Mouse (Mus musculus): ENCODE results near the gene Cluh.

Gene Cluh

DNA sequence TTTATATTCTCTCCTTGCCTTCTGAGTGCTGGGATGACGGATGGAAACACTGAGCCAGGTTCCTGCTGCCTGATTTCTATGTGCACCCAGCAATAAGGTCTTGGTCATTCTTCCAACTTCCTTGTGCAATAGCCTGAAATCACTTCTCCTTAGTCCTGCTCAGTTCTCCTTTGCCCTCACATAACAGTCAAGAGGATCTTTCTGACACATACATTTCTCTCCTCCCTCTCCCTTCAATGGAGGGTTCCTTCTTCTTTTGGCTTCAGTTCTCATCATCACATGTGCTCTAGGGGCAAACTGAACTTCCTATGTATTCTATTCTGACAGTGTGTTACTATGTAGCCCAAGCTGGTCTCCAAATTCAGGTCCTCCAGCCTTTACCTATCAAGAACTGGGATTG is 1.3 kb upstream of the Cluh start:
- in situ Hi-C loops (cut with MboI), result no loop called here

GRCm38 (mm10) chr11:74648676-74649075 is 619 bp upstream of the Cluh start:
- in situ Hi-C loops (cut with MboI), result no loop called here

GRCm38 (mm10) chr11:74649647-74650551 is 604 bp downstream of the Cluh start:
- in situ Hi-C loops (cut with MboI), result no loop called here

DNA sequence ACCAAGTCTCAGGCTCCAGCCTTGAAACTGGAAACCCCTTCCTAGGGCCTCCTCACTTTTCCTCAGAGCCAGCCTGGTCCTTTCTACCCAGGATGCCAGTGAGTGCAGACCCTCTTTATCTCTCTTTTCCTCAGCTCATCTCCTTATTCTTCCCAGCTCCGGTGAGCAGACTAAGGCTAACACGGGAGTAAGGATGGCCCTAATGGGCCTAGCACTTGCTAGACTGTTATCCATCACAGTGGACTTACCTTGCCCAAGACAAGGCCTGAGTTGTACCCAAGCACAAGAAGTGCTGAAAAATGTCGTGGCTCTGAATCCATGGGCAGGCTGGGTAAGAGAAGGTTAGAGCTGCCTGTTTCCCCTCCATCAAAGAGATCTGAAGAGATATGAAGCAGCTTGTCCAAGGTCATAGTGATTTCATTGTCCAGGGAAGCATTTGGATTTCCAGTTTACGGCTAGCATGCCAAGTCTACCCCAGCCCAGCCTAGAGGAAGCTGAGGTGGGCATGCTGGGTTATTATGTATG is 1.3 kb downstream of the Cluh start:
- in situ Hi-C loops (cut with MboI), result no loop called here

DNA sequence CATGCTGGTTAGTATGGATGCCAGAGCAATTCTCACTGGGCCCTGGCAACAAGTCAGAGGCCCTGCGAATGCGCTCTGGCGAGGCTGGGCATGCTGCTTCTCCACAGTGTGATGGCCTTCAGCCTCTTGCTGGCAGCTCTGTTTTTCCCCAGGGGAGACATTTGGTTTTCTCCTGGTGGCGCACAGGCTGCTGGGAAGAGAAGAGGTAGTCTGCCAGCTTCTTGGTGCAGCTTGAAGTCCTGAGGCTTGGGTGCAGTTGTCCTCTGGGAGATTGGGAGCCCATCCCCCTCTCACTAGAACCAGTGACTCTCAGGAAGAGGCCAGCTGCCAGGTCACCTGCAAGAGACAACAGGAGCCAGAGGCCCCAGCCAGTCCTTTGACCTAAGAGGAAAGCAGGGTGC is 3.5 kb downstream of the Cluh start:
- in situ Hi-C loops (cut with MboI), result no loop called here

GRCm38 (mm10) chr11:74653385-74653784 is 4.1 kb downstream of the Cluh start:
- in situ Hi-C loops (cut with MboI), result no loop called here

- in situ Hi-C loops (cut with MboI), result no loop called here
Observed at GRCm38 (mm10) chr11:74655941-74656340, 6.6 kb downstream of the Cluh start.

GRCm38 (mm10) chr11:74660336-74660735 is 11.0 kb downstream of the Cluh start:
- in situ Hi-C loops (cut with MboI), result no loop called here

DNA sequence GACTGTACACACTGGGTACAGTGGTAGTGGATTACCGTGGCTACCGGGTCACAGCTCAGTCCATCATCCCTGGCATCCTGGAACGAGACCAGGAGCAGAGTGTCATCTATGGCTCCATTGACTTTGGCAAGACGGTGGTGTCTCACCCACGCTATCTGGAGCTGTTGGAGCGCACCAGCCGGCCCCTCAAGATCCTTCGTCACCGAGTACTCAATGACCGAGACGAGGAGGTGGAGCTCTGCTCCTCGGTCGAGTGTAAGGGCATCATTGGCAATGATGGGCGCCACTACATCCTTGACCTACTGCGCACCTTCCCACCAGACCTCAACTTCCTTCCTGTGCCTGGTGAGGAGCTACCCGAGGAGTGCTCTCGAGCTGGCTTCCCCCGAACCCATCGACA is 12.3 kb downstream of the Cluh start:
- in situ Hi-C loops (cut with MboI), result no loop called here

DNA sequence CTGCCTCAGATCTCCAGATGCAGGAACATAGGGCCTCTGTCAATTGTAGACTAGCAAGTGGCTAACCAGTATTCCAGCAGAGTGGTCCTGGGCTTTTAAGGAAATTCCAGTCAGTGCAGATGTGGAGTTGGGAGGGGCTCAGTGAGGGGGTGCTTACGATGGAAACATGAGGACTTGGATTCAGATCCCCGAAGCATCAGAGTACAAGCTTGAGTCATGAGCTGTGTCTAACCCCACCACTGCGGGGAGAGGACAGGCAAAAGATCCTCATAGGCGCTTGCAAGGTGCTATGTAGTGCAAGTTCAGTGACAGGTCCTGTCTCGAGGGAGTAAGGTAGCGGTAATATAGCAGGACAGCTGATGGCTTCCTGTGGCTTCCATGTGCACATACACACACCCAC is 12.9 kb downstream of the Cluh start:
- in situ Hi-C loops (cut with MboI), result no loop called here

- in situ Hi-C loops (cut with MboI), result no loop called here
Observed at GRCm38 (mm10) chr11:74664279-74664678, 15.0 kb downstream of the Cluh start.

DNA sequence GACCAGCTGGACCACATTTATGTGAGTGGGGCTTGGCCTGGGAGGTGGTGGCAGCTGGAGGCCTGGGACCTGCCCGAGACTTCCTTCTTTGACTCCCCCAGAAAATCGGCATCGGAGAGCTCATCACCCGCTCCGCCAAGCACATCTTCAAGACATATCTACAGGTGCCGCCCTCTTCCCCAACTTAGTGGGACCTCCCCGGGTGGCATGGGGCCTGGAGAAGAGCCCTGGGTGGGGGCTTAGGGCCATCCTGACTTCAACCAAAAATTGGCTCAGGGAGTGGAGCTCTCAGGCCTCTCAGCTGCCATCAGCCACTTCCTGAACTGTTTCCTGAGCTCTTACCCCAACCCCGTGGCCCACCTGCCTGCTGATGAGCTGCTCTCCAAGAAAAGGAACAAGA is 15.6 kb downstream of the Cluh start:
- in situ Hi-C loops (cut with MboI), result no loop called here

DNA sequence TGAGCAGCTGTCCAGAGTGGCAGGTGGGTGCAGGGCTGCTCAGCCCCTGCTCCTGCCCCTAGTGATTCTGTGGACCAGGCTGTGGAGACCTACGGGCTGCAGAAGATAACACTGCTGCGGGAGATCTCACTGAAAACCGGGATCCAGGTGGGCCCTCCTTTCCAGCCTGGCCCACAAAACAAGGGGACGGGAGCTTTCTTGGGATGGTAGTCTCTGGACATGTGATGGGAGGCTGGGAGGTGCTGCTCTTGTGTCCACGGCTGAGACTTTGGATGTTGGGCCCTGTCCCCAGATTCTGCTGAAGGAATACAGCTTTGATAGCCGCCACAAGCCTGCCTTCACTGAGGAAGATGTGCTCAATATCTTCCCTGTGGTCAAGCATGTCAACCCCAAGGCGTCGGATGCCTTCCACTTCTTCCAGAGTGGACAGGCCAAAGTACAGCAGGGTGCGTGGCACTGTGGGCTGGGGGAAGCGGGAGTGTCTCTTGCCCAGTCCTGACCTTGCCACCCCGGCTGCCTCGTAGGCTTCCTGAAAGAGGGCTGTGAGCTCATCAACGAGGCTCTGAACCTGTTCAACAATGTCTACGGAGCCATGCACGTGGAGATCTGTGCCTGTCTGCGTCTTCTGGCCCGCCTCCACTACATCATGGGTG is 16.5 kb downstream of the Cluh start:
- in situ Hi-C loops (cut with MboI), result no loop called here

- in situ Hi-C loops (cut with MboI), result no loop called here
Observed at GRCm38 (mm10) chr11:74666284-74666652, 17.0 kb downstream of the Cluh start.

DNA sequence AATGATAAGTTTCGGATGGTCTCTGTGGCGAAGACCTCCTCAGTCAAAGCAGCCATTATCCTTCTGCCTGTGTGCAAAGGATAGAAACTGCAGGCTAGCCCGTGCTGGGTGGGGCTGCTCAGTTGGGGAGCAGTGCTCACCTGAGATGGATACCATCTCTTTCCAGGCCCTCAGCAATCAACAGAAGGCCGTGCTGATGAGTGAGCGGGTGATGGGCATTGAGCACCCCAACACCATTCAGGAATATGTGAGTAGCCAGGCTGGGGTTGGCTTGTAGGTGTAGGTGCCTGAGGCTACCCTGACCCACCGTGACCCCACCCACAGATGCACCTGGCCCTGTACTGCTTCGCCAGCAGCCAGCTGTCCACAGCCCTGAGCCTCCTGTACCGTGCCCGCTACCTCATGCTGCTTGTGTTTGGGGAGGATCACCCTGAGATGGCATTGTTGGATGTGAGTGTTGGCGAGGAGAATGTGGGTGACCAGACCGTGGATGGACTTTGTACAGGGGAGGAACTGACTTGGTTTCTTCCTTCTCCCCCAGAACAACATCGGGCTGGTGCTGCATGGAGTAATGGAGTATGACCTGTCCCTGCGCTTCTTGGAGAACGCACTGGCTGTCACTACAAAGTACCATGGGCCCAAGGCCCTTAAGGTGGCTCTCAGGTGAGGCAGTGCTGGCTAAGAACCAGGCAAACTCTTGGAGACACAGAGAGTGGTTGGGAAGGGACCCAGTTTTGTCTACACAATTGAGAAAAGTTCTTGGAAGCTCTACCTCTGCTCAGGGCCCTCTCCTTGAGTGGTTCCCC is 17.7 kb downstream of the Cluh start:
- in situ Hi-C loops (cut with MboI), result no loop called here

- in situ Hi-C loops (cut with MboI), result no loop called here
Observed at GRCm38 (mm10) chr11:74667582-74668010, 18.3 kb downstream of the Cluh start.

DNA sequence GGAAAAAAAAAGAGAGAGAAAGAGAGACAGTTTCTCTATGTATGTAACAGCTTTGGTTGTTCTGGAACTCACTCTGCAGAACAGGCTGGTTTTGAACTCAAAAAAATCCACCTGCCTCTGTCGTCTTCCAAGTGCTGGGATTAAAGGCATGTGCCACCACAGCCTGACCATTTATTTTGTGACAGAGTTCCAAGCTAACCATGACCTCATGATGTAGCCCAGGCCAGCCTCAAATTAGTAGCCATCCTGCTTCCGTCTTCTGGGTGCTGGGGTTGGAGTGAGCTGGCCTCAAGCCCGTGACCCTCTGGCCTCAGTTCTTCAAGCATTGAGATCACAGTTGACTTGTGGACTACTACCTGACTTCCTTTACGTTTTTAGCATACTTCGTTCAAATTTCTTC is 19.2 kb downstream of the Cluh start:
- in situ Hi-C loops (cut with MboI), result no loop called here

DNA sequence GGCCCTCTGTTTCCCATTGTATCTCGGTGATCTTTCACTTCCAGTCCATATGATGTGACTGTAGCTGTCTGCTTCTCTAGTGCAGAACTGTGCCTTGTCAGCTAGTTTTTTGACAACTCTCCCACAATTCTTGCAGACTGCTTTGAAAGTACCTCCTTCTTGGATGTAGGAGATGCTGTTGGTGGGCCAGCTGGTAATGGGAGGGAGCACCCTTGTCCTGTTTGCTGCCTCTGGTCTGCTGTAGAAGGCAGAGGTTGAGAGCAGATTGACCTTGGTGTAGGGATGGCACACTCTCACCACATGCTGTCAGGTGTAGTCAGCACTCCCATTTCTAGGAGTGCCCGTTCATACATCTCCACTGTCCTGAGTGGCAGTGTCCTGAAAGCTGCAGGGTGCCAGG is 19.7 kb downstream of the Cluh start:
- in situ Hi-C loops (cut with MboI), result no loop called here

DNA sequence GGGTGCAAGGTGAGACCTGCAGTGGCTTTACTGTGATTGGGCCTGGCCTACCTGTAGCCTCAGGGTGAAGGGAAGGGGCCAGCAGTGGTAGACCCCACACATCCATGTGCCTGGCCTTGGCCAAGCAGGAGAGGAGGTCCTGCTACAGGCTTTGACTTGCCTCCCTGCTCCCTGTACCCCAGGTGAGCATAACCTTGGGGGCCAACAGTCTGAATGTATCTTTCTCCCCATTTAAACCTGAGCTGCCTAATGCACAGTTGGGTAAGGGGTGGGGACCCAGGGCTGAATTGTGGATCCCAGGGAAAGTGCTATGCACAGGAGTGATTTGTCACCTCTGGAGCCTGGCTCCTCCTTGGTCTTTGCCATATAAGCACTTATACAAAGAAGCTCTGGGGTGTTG is 20.9 kb downstream of the Cluh start:
- in situ Hi-C loops (cut with MboI), result no loop called here

GRCm38 (mm10) chr11:74671013-74671412 is 21.7 kb downstream of the Cluh start:
- in situ Hi-C loops (cut with MboI), result no loop called here

GRCm38 (mm10) chr11:74671839-74672238 is 22.5 kb downstream of the Cluh start:
- in situ Hi-C loops (cut with MboI), result no loop called here

DNA sequence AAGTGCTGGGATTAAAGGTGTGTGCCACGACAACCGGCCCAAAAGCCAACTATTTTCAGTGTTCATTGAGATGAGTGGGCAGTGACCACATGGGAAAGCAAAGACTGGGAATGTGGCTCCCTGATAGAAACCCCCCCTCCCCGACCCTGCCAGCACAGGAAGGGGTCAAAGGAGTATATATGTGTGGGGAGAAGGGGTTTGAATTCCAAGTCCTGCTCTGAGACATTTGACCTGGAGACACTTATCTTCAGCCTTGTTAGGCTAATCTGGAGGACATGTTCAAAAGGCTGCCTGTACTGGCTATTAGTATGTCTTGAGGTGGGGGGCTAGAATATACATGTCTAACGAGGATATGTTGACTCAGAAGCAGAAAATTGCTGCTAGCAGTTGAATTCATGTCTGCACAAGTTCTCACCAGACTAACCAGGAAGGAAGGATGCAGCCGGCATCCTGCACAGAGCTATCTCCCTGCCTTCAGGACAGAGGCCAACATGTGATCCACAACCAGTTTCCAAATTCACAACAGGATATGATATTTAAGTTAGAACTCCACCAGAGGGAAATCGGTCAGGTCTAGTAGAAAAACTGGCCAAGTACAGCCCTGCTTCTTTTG is 23.7 kb downstream of the Cluh start:
- in situ Hi-C loops (cut with MboI), result no loop called here

All from mature B cell (primary cell).